Comparison of ENCODE assay signal across 7 mouse cellular contexts in genomic region chr10:29311480-29312219, GRCm38 (mm10). TPM values are rescaled to one million over a fixed set of nuclear protein-coding genes. Genes with fewer than 3 reads are reported as not detected.
A peak's percentile ranks its signal among the peaks of the same experiment; 100 is the strongest.
DNase-seq lines count a peak whose midpoint lies in the region; ATAC-seq and TF ChIP-seq lines count a peak whose summit lies in the region.

No protein-coding gene starts in this region.

- no peak for ATAC-seq in lung, embryonic 14.5 days (ENCODE audit: insufficient read depth)
- ATAC-seq in hindbrain, postnatal 0 days = no peak
- no peak for ATAC-seq in cerebellum, adult (ENCODE audit: insufficient number of reproducible peaks, low FRiP score, low TSS enrichment)

- H3K4me3 ChIP-seq in lung, embryonic 14.5 days (ENCODE audit: low read depth, low read length) = no peak overlapping the region
- no peak overlapping the region for H3K4me3 ChIP-seq in hindbrain, postnatal 0 days (ENCODE audit: low read length)
- H3K4me3 ChIP-seq in myocyte = peak overlapping the region; percentile 62

- H3K9ac ChIP-seq in lung, embryonic 14.5 days = no peak overlapping the region
- H3K9ac ChIP-seq in hindbrain, postnatal 0 days (replicated peaks; ENCODE audit: low read length) = no peak overlapping the region

- TF ChIP-seq CTCF in lung, embryonic 14.5 days (IDR thresholded peaks at IDR 0.05; ENCODE audit: low read depth) = no peak
- no peak for TF ChIP-seq CTCF in hindbrain, postnatal 0 days (IDR thresholded peaks at IDR 0.05; ENCODE audit: low read depth)

- H3K9me3 ChIP-seq in lung, embryonic 14.5 days (ENCODE audit: low read depth, low read length) = no peaks in the 10 kb centered on the region
- H3K9me3 ChIP-seq in hindbrain, postnatal 0 days (ENCODE audit: low read length) = no peaks in the 10 kb centered on the region

- peaks cover 5% of the 10 kb centered on the region for H3K79me2 ChIP-seq in myocyte (ENCODE audit: control insufficient read depth, insufficient read depth)

- H3K36me3 ChIP-seq in lung, embryonic 14.5 days (ENCODE audit: insufficient read depth) = no peaks in the 10 kb centered on the region
- H3K36me3 ChIP-seq in hindbrain, postnatal 0 days (ENCODE audit: insufficient read depth, low read length) = no peaks in the 10 kb centered on the region
- H3K36me3 ChIP-seq in myocyte (ENCODE audit: control insufficient read depth, insufficient read depth) = no peaks in the 10 kb centered on the region

- H3ac ChIP-seq in myocyte (ENCODE audit: control insufficient read depth, insufficient read length) = no peak overlapping the region

- no peaks in the 10 kb centered on the region for H3K4me1 ChIP-seq in lung, embryonic 14.5 days (ENCODE audit: insufficient read depth)
- H3K4me1 ChIP-seq in hindbrain, postnatal 0 days (ENCODE audit: insufficient read depth, low read length) = peaks cover 11% of the 10 kb centered on the region; the same call in 1 of the 2 replicates

- 59% methylated on average over 4 of the region's 4 CpGs for whole genome bisulfite sequencing in lung, embryonic 14.5 days
- WGBS in hindbrain, postnatal 0 days = 60% methylated on average over 4 of the region's 4 CpGs

- DNase-seq in lung, embryonic 14.5 days = peak; percentile 55
- no peak for DNase-seq in lung, postnatal 4 days
- peak; percentile 8 for DNase-seq in c-Kit-positive CD71-positive TER-119-positive erythroid progenitor cells, embryonic 14.5 days (ENCODE audit: low spot score)
- no peak for DNase-seq in hindbrain, postnatal 0 days (ENCODE audit: low spot score)
- DNase-seq in layer of hippocampus, adult 9-10 months (ENCODE audit: low spot score) = no peak

- H3K27ac ChIP-seq in lung, embryonic 14.5 days (ENCODE audit: low read depth) = no peak overlapping the region
- no peak overlapping the region for H3K27ac ChIP-seq in hindbrain, postnatal 0 days

- peak overlapping the region; percentile 76 for H3K4me2 ChIP-seq in lung, embryonic 14.5 days
- peak overlapping the region; percentile 85 for H3K4me2 ChIP-seq in hindbrain, postnatal 0 days (ENCODE audit: low read depth, low read length)
- peak overlapping the region; percentile 93 for H3K4me2 ChIP-seq in myocyte (ENCODE audit: low read depth)

- no peak for TF ChIP-seq POLR2A in myocyte (IDR thresholded peaks at IDR 0.05; ENCODE audit: insufficient read length, low read depth)

- no peaks in the 10 kb centered on the region for H3K27me3 ChIP-seq in lung, embryonic 14.5 days (ENCODE audit: insufficient read depth, low read length)
- H3K27me3 ChIP-seq in hindbrain, postnatal 0 days (ENCODE audit: insufficient read depth, low read length) = no peaks in the 10 kb centered on the region
- no peaks in the 10 kb centered on the region for H3K27me3 ChIP-seq in myocyte (ENCODE audit: control insufficient read depth, insufficient read depth, insufficient read length)

TF ChIP-seq in myocyte, 11 proteins besides CTCF, POLR2A, EP300 and RAD21:
- TF ChIP-seq TCF3 (IDR thresholded peaks at IDR 0.05; ENCODE audit: insufficient read length, low read depth) (no peak), MAX (IDR thresholded peaks at IDR 0.05; ENCODE audit: low read depth) (no peak), REST (IDR thresholded peaks at IDR 0.05; ENCODE audit: insufficient read depth, insufficient read length) (no peak), POLR2AphosphoS2 (IDR thresholded peaks at IDR 0.05; ENCODE audit: insufficient read length, low read depth) (no peak), E2F4 (IDR thresholded peaks at IDR 0.05; ENCODE audit: insufficient read depth) (no peak), CEBPB (IDR thresholded peaks at IDR 0.05; ENCODE audit: insufficient read depth, poor library complexity, severe bottlenecking) (no peak)

RNA-seq across cellular contexts. Expression of gene Echdc1, which starts 1.3 kb away (rescaled TPM):
- 18.7 and 20.8 TPM in 2 replicates for polyA plus RNA-seq in lung, embryonic 14.5 days (2014; fragmentation: Nextera tagmentation; extraction: Ambion mirVana)
- total RNA-seq in hindbrain, postnatal 0 days (2014; rRNA removed) = 11.4 and 15.1 TPM in 2 replicates
- polyA plus RNA-seq in hindbrain, postnatal 0 days (2015; fragmentation: Nextera tagmentation; extraction: Ambion mirVana) = 33.7 and 37.1 TPM in 2 replicates
- 7.1 TPM for polyA plus RNA-seq in myocyte (2012; fragmentation: generic; extraction: Trizol)

RNA-seq across cellular contexts. Expression of gene Rnf146, which starts 50.6 kb away (rescaled TPM):
- 38.0 and 40.0 TPM in 2 replicates for polyA plus RNA-seq in lung, embryonic 14.5 days (2014; fragmentation: Nextera tagmentation; extraction: Ambion mirVana)
- total RNA-seq in hindbrain, postnatal 0 days (2014; rRNA removed) = 43.0 and 47.2 TPM in 2 replicates
- 56.3 and 61.7 TPM in 2 replicates for polyA plus RNA-seq in hindbrain, postnatal 0 days (2015; fragmentation: Nextera tagmentation; extraction: Ambion mirVana)
- 17.5 TPM for polyA plus RNA-seq in myocyte (2012; fragmentation: generic; extraction: Trizol)

Comparison
In these comparisons a context has a peak if more than half of its experiments do, and no peak if none do; other contexts are left out.
1. DNase-seq: peak in lung, embryonic 14.5 days (single experiment) and c-Kit-positive CD71-positive TER-119-positive erythroid progenitor cells, embryonic 14.5 days (single experiment); none in lung, postnatal 4 days (0 of 2), hindbrain, postnatal 0 days (single experiment) and layer of hippocampus, adult 9-10 months (single experiment).
2. Peak in every context shown above with its lines, with median percentiles within 50 percentile points of each other: H3K4me2 ChIP-seq.